ENCODE assay signal across 23 mouse cellular contexts in the genomic region with DNA sequence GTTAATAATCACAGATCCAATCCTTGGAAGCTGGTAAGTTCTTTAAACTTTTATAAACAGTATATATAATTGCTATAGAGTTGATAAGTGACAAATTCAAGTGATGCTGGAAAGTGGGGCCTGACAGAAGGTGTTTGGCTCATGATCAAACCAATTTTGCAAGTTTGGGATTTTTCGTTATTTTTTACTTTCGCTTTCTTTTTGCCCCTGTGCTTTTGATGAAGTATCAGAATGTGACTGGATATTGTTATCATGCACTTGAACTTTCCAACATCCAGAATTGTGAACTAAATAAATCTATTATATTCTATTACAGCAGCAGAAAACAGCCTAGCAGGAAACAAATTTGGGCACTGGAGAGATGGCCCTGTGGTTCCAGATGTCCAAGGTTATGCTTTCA. TPM values are rescaled to one million over a fixed set of nuclear protein-coding genes. Genes with fewer than 3 reads are reported as not detected.
DNase-seq lines count a peak whose midpoint lies in the region; ATAC-seq and TF ChIP-seq lines count a peak whose summit lies in the region.
"Had no signal": no experiment of that assay in that cellular context is flagged by ENCODE, and none has a peak within 500 bp of the region (broad histone marks: within the 10 kb centered on the region; RNA-seq: fewer than 3 reads in every experiment).

No protein-coding gene starts in this region.

- TF ChIP-seq CTCF in liver, postnatal 0 days (IDR thresholded peaks at IDR 0.05; ENCODE audit: low read depth) = no peak

- peak; percentile 7 for DNase-seq in adrenal gland, postnatal 10 days
- DNase-seq in adrenal gland, postnatal 14 days = no peak
- no peak for DNase-seq in liver, postnatal 0 days
- DNase-seq in induced T-regulatory cell, adult 2 months (ENCODE audit: low read depth) = peak; percentile 77
- DNase-seq in kidney, postnatal 4 days = no peak
- no peak for DNase-seq in forebrain, embryonic 10.5 days (ENCODE audit: extremely low spot score, low spot score)
- DNase-seq: adrenal gland, postnatal 25 days; cerebellum, adult 8-10 months; gastrocnemius, postnatal 36 days; heart, postnatal 36 days; thymus, adult 18-20 months had no signal

- no peak for ATAC-seq in liver, postnatal 0 days
- ATAC-seq in liver, embryonic 12.5 days = no peak
- ATAC-seq in CD4-positive, CD25-positive, alpha-beta regulatory T cell, adult 4 months = peak; percentile 79
- ATAC-seq: forebrain, embryonic 15.5 days; intestine, postnatal 0 days; midbrain, embryonic 13.5 days had no signal

- TF ChIP-seq EP300 in liver, postnatal 0 days (IDR thresholded peaks at IDR 0.05; ENCODE audit: low read depth) = no peak

- H3K4me2 ChIP-seq in liver, postnatal 0 days (ENCODE audit: low read depth, low read length) = peak overlapping the region; percentile 33
- no peak overlapping the region for H3K4me2 ChIP-seq in liver, embryonic 12.5 days
- H3K4me2 ChIP-seq: forebrain, embryonic 15.5 days; heart, embryonic 13.5 days; hindbrain, embryonic 14.5 days; lung, embryonic 15.5 days; midbrain, embryonic 13.5 days; neural tube, embryonic 15.5 days; stomach, embryonic 15.5 days had no signal

- H3K27me3 ChIP-seq in liver, postnatal 0 days (ENCODE audit: insufficient read depth, low read length) = no peaks in the 10 kb centered on the region
- H3K27me3 ChIP-seq in liver, embryonic 12.5 days (replicated peaks) = no peaks in the 10 kb centered on the region
- H3K27me3 ChIP-seq in forebrain, embryonic 10.5 days (ENCODE audit: poor library complexity, severe bottlenecking) = no peaks in the 10 kb centered on the region
- H3K27me3 ChIP-seq: forebrain, embryonic 15.5 days; heart, embryonic 13.5 days; lung, embryonic 15.5 days; midbrain, embryonic 13.5 days; neural tube, embryonic 15.5 days; stomach, embryonic 15.5 days had no signal

- no peak overlapping the region; the same call in 1 of the 2 replicates for H3K4me3 ChIP-seq in liver, postnatal 0 days (ENCODE audit: low read depth, low read length)
- H3K4me3 ChIP-seq in liver, embryonic 12.5 days = no peak overlapping the region
- no peak overlapping the region for H3K4me3 ChIP-seq in forebrain, embryonic 10.5 days
- H3K4me3 ChIP-seq: embryonic facial prominence, embryonic 10.5 days; forebrain, embryonic 15.5 days; heart, embryonic 13.5 days; layer of hippocampus, adult 2 months; lung, embryonic 15.5 days; midbrain, embryonic 13.5 days; neural tube, embryonic 15.5 days; stomach, embryonic 15.5 days had no signal

- H3K27ac ChIP-seq in liver, postnatal 0 days (ENCODE audit: low read depth) = no peak overlapping the region
- no peak overlapping the region for H3K27ac ChIP-seq in liver, embryonic 12.5 days
- H3K27ac ChIP-seq in forebrain, embryonic 10.5 days = no peak overlapping the region
- H3K27ac ChIP-seq: embryonic facial prominence, embryonic 10.5 days; forebrain, embryonic 15.5 days; heart, embryonic 13.5 days; hindbrain, embryonic 14.5 days; layer of hippocampus, adult 2 months; lung, embryonic 15.5 days; midbrain, embryonic 13.5 days; neural tube, embryonic 15.5 days; stomach, embryonic 15.5 days had no signal

- no peak overlapping the region for H3K9ac ChIP-seq in liver, postnatal 0 days (replicated peaks)
- H3K9ac ChIP-seq in liver, embryonic 12.5 days = no peak overlapping the region
- H3K9ac ChIP-seq: forebrain, embryonic 15.5 days; heart, embryonic 13.5 days; hindbrain, embryonic 14.5 days; lung, embryonic 15.5 days; midbrain, embryonic 13.5 days; neural tube, embryonic 15.5 days; stomach, embryonic 15.5 days had no signal

- H3K36me3 ChIP-seq in liver, postnatal 0 days (replicated peaks; ENCODE audit: insufficient read depth, low read length) = peaks cover 25% of the 10 kb centered on the region
- peaks cover 54% of the 10 kb centered on the region for H3K36me3 ChIP-seq in liver, embryonic 12.5 days
- H3K36me3 ChIP-seq in forebrain, embryonic 10.5 days (replicated peaks) = peaks cover 93% of the 10 kb centered on the region

- WGBS in liver, postnatal 0 days (ENCODE audit: insufficient replicate concordance) = 70% methylated on average over 2 of the region's 2 CpGs
- WGBS in liver, embryonic 12.5 days (ENCODE audit: insufficient replicate concordance) = 87% methylated on average over 2 of the region's 2 CpGs
- 97% methylated on average over 2 of the region's 2 CpGs for WGBS in forebrain, embryonic 10.5 days

- H3K4me1 ChIP-seq in liver, postnatal 0 days (ENCODE audit: insufficient read depth) = no peaks in the 10 kb centered on the region
- H3K4me1 ChIP-seq in liver, embryonic 12.5 days = no peaks in the 10 kb centered on the region
- H3K4me1 ChIP-seq in forebrain, embryonic 10.5 days = no peaks in the 10 kb centered on the region
- H3K4me1 ChIP-seq: embryonic facial prominence, embryonic 10.5 days; forebrain, embryonic 15.5 days; heart, embryonic 13.5 days; lung, embryonic 15.5 days; midbrain, embryonic 13.5 days; neural tube, embryonic 15.5 days; stomach, embryonic 15.5 days had no signal

- no peaks in the 10 kb centered on the region for H3K9me3 ChIP-seq in liver, postnatal 0 days (ENCODE audit: low read length)
- no peaks in the 10 kb centered on the region for H3K9me3 ChIP-seq in liver, embryonic 12.5 days (replicated peaks)
- no peaks in the 10 kb centered on the region for H3K9me3 ChIP-seq in forebrain, embryonic 10.5 days
- H3K9me3 ChIP-seq: embryonic facial prominence, embryonic 10.5 days; forebrain, embryonic 15.5 days; heart, embryonic 13.5 days; lung, embryonic 15.5 days; midbrain, embryonic 13.5 days; neural tube, embryonic 15.5 days; stomach, embryonic 15.5 days had no signal

RNA-seq across cellular contexts. Expression of a gene that starts 58.7 kb away (rescaled TPM):
- 10 to 100 TPM; 60.0 to 65.8 TPM for total RNA-seq in adrenal gland, postnatal 10 days (2021)
- total RNA-seq in adrenal gland, postnatal 14 days (2021) = 65.0 and 74.0 TPM in 2 replicates
- 25.9 and 26.0 TPM in 2 replicates for polyA plus RNA-seq in liver, postnatal 0 days (2015; fragmentation: Nextera tagmentation; extraction: Ambion mirVana)
- polyA plus RNA-seq in liver, embryonic 12.5 days (2016; fragmentation: Nextera tagmentation; extraction: Ambion mirVana) = 32.2 and 32.3 TPM in 2 replicates
- 10 to 100 TPM; 85.5 to 94.9 TPM for polyA plus RNA-seq in CD4-positive, CD25-positive, alpha-beta regulatory T cell, adult 4 months (2017; shearing (Covaris generic))
- polyA plus RNA-seq in forebrain, embryonic 10.5 days (2016; fragmentation: Nextera tagmentation; extraction: Ambion mirVana) = 79.9 and 81.1 TPM in 2 replicates

Comparison
In these comparisons a context has a peak if more than half of its experiments do, and no peak if none do; other contexts are left out.
1. DNase-seq: peak in adrenal gland, postnatal 10 days (single experiment) and induced T-regulatory cell, adult 2 months (single experiment); none in adrenal gland, postnatal 14 days (single experiment), liver, postnatal 0 days (single experiment), kidney, postnatal 4 days (0 of 2) and forebrain, embryonic 10.5 days (single experiment).